Mouse (Mus musculus): ENCODE results near the gene Nkx1-1. TPM values are rescaled to one million over a fixed set of nuclear protein-coding genes. Genes with fewer than 3 reads are reported as not detected.
A peak's percentile ranks its signal among the peaks of the same experiment; 100 is the strongest.

Gene Nkx1-1
- polyA plus RNA-seq, 1 experiment from 2014 or later, result not detected

DNA sequence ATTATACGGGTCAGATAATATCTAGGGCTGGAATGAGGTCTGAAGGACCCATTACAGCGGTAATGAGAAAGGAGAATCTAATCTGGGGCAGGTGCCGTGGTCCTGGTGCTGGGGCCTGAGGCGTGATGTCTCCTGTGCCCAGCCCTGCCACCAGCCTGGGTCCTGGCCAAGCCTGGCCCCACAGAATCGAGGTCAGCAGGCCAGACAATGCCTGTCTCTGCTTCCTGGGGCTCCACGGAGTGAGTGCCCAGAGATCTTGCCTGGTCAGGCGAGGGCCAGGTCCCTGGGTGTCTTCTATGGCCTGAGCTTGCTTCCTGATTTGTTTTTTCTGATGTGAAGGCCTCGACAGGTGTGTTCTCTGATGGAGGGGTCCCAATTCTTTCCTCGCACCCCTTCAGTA, 10.0 kb upstream of the Nkx1-1 start:
- ATAC-seq (ENCODE audit: low FRiP score, low TSS enrichment), result no peak
- WGBS, result 57% methylated on average over 9 of the region's 9 CpGs

DNA sequence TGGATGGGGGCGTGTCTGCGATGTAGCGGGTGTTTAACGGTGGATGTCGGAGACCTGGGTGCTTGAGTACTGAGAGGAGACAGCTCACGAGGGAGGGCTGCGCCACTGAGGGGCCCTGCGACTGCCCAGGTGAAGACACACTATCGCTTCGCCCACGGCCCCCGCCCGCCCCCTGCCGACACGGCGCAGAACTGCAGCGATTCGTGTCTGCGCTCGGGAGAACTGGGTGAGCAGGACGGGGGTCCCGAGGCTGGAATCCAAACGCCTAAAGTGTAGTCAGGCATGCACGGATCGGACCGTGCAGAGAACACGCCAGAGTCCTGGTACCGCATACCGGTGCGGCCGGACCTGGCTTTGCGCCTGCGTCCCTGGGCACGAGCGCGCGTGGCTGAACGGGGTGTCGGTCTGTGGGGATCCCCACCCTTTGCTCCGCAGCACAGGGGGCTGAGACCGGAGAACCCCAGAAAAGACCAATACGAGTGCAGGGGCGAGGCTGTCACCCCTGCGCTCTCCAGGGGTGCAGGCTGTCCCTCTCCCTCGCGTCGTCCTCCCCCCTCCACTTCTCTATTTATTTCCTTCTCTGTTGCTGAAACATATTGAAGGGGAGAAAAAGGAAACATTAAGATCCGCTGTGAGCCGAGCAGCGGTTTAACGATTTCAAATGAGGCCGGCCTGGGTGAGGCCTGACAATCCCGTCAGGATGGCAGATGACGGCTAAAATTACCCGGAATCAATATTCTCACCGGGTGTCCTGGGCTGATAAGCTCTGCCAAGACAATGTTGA, 9.3 kb upstream of the Nkx1-1 start:
- Histone ChIP-seq H3K9ac (ENCODE audit: low read depth, low read length) (0 out of 2 replicates have a peak overlapping the region, but pooled peaks have one; percentile 12), H3K4me3 (ENCODE audit: low read length) (peak overlapping the region; percentile 22), H3K4me1 (ENCODE audit: control insufficient read depth, insufficient read depth, low read length) (no peaks in the 10 kb centered on the region), H3K9me3 (ENCODE audit: control insufficient read depth, low read length) (no peaks in the 10 kb centered on the region), H3K4me2 (replicated peaks; ENCODE audit: low read depth, low read length) (peak overlapping the region; percentile 46), H3K27ac (ENCODE audit: low read depth, low read length) (no peak overlapping the region), H3K36me3 (ENCODE audit: control insufficient read depth, insufficient read depth, low read length) (no peaks in the 10 kb centered on the region), H3K27me3 (ENCODE audit: control insufficient read depth, insufficient read depth, low read length) (peaks cover 50% of the 10 kb centered on the region)
- peak; percentile 46; the same call in 1 of the 2 replicates for ATAC-seq (ENCODE audit: low FRiP score, low TSS enrichment)
- 7% methylated on average over 55 of the region's 56 CpGs for WGBS

More for the DNA sequence above, 10.0 kb upstream of the Nkx1-1 start:
- Histone ChIP-seq H3K4me3 (ENCODE audit: low read length) (no peak overlapping the region), H3K27me3 (ENCODE audit: control insufficient read depth, insufficient read depth, low read length) (peaks cover 45% of the 10 kb centered on the region), H3K4me2 (replicated peaks; ENCODE audit: low read depth, low read length) (no peak overlapping the region), H3K9me3 (ENCODE audit: control insufficient read depth, low read length) (no peaks in the 10 kb centered on the region), H3K36me3 (ENCODE audit: control insufficient read depth, insufficient read depth, low read length) (no peaks in the 10 kb centered on the region), H3K9ac (ENCODE audit: low read depth, low read length) (no peak overlapping the region), H3K27ac (ENCODE audit: low read depth, low read length) (no peak overlapping the region), H3K4me1 (ENCODE audit: control insufficient read depth, insufficient read depth, low read length) (no peaks in the 10 kb centered on the region)

DNA sequence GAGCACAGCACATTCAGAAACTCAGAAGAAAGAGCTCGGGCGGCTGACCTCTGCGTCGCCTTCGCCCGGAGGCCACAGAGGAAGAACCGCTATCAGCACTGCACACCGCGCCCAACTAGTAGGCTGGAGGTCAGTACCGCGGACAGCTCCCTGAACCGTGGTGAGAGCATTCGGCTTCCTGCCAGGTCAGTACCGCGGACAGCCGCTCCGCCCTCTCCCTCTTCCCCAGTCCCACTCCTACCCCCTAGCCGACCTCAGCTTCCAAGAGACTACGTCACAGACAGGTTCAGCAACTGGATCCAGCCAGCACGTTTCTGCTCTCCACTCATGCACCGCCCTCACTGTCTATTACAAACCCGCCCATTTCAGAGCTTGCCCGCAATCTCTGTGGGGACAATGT, 4.4 kb upstream of the Nkx1-1 start:
- Histone ChIP-seq H3K4me3 (ENCODE audit: low read length) (no peak overlapping the region), H3K4me2 (replicated peaks; ENCODE audit: low read depth, low read length) (no peak overlapping the region), H3K27ac (ENCODE audit: low read depth, low read length) (no peak overlapping the region), H3K4me1 (ENCODE audit: control insufficient read depth, insufficient read depth, low read length) (peaks cover 13% of the 10 kb centered on the region), H3K9me3 (ENCODE audit: control insufficient read depth, low read length) (no peaks in the 10 kb centered on the region), H3K9ac (ENCODE audit: low read depth, low read length) (no peak overlapping the region), H3K27me3 (ENCODE audit: control insufficient read depth, insufficient read depth, low read length) (peaks cover 81% of the 10 kb centered on the region), H3K36me3 (ENCODE audit: control insufficient read depth, insufficient read depth, low read length) (no peaks in the 10 kb centered on the region)
- 2% methylated on average over 23 of the region's 23 CpGs for whole genome bisulfite sequencing
- peak; percentile 89 for ATAC-seq (ENCODE audit: low FRiP score, low TSS enrichment)

DNA sequence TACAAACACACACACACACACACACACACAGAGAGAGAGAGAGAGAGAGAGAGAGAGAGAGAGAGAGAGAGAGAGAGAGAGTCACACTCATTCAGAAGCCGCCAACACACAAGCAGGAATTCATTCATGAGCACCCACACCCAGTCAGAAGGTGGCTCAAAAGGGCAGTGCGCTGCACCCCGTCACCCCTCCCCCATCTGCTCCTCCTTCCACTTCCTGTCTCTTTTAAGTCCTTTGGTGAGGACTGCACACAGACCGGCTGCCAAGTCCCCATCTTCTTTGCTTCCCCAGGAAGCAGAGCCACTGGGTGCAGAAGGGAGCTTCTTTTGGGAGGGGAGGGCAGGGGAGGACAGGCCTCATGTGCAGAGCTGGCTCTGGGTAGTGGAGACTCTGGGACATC, 2.2 kb upstream of the Nkx1-1 start:
- H3K9me3 ChIP-seq (ENCODE audit: control insufficient read depth, low read length), result no peaks in the 10 kb centered on the region
- H3K4me2 ChIP-seq (replicated peaks; ENCODE audit: low read depth, low read length), result no peak overlapping the region
- ATAC-seq (ENCODE audit: low FRiP score, low TSS enrichment), result no peak
- peaks cover 16% of the 10 kb centered on the region for H3K4me1 ChIP-seq (ENCODE audit: control insufficient read depth, insufficient read depth, low read length)
- H3K9ac ChIP-seq (ENCODE audit: low read depth, low read length), result no peak overlapping the region
- 3% methylated on average over 4 of the region's 4 CpGs for WGBS
- no peaks in the 10 kb centered on the region for H3K36me3 ChIP-seq (ENCODE audit: control insufficient read depth, insufficient read depth, low read length)
- H3K27me3 ChIP-seq (ENCODE audit: control insufficient read depth, insufficient read depth, low read length), result peaks cover 83% of the 10 kb centered on the region
- no peak overlapping the region for H3K4me3 ChIP-seq (ENCODE audit: low read length)
- no peak overlapping the region for H3K27ac ChIP-seq (ENCODE audit: low read depth, low read length)

DNA sequence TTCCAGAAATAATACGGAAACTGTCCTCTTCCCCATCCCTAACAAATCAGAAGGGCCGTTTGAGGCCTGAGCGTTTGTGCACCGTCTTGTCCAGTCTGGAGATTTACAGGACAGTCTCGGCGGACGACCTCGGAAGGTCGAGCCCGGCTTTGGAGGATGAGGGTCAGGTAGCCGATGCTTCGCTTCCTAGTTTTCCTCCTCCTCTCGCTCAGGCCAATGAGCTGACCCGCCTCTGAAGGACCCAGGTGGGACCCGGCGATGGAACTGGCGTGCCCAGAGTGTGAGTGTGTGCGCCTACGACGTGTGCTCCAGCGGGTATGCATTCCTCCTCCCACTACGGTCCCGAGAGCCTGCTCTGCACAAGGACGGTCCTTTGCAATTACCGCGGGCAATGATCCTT, 1.4 kb upstream of the Nkx1-1 start:
- 0 out of 2 replicates have a peak overlapping the region, but pooled peaks have one; percentile 25 for H3K4me3 ChIP-seq (ENCODE audit: low read length)
- ATAC-seq (ENCODE audit: low FRiP score, low TSS enrichment), result no peak
- H3K27me3 ChIP-seq (ENCODE audit: control insufficient read depth, insufficient read depth, low read length), result peaks cover 91% of the 10 kb centered on the region
- no peak overlapping the region for H3K27ac ChIP-seq (ENCODE audit: low read depth, low read length)
- no peaks in the 10 kb centered on the region for H3K9me3 ChIP-seq (ENCODE audit: control insufficient read depth, low read length)
- H3K9ac ChIP-seq (ENCODE audit: low read depth, low read length), result no peak overlapping the region
- no peaks in the 10 kb centered on the region for H3K36me3 ChIP-seq (ENCODE audit: control insufficient read depth, insufficient read depth, low read length)
- peaks cover 16% of the 10 kb centered on the region for H3K4me1 ChIP-seq (ENCODE audit: control insufficient read depth, insufficient read depth, low read length)
- H3K4me2 ChIP-seq (replicated peaks; ENCODE audit: low read depth, low read length), result no peak overlapping the region
- WGBS, result 1% methylated on average over 26 of the region's 26 CpGs

DNA sequence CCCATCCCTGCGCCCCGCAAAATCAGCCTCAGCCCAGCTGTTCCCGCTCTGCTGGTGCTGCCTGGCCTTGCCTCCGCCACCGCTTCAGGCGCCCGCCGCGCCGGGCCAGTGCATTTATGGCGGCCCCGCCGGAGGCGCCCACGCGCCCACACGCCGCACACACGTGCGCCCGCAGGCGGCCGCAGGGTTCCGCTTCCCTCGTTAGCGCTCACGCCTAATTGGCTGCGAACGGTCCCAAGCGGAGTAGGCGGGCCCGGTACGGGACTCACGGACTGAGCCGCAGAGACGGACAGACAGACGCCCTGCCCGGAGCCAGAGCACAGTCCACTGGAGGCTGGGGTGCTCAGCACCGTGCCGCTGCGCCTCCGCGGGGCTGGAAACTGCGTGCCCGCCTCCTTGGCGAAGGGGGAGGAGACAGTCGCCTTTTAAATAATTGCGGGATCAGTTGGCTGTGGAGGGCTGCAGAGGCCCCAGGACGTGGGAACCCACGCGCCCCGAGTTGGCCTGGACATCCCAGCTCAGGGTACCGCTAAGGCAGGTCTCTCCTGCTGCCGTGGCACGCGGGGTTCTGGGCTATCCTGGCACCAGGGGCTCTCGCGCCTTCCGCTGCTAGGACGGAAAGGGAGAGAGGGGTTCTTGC, 485 bp upstream of the Nkx1-1 start:
- Histone ChIP-seq H3K36me3 (ENCODE audit: control insufficient read depth, insufficient read depth, low read length) (no peaks in the 10 kb centered on the region), H3K27me3 (ENCODE audit: control insufficient read depth, insufficient read depth, low read length) (peaks cover 96% of the 10 kb centered on the region), H3K4me3 (ENCODE audit: low read length) (peak overlapping the region; percentile 25), H3K9ac (ENCODE audit: low read depth, low read length) (no peak overlapping the region), H3K9me3 (ENCODE audit: control insufficient read depth, low read length) (no peaks in the 10 kb centered on the region), H3K4me2 (replicated peaks; ENCODE audit: low read depth, low read length) (peak overlapping the region; percentile 31), H3K27ac (ENCODE audit: low read depth, low read length) (no peak overlapping the region), H3K4me1 (ENCODE audit: control insufficient read depth, insufficient read depth, low read length) (peaks cover 16% of the 10 kb centered on the region)
- 0 out of 2 replicates have a peak, but pooled peaks have one; percentile 24 for ATAC-seq (ENCODE audit: low FRiP score, low TSS enrichment)
- under 1% methylated on average over 46 of the region's 60 CpGs for WGBS

DNA sequence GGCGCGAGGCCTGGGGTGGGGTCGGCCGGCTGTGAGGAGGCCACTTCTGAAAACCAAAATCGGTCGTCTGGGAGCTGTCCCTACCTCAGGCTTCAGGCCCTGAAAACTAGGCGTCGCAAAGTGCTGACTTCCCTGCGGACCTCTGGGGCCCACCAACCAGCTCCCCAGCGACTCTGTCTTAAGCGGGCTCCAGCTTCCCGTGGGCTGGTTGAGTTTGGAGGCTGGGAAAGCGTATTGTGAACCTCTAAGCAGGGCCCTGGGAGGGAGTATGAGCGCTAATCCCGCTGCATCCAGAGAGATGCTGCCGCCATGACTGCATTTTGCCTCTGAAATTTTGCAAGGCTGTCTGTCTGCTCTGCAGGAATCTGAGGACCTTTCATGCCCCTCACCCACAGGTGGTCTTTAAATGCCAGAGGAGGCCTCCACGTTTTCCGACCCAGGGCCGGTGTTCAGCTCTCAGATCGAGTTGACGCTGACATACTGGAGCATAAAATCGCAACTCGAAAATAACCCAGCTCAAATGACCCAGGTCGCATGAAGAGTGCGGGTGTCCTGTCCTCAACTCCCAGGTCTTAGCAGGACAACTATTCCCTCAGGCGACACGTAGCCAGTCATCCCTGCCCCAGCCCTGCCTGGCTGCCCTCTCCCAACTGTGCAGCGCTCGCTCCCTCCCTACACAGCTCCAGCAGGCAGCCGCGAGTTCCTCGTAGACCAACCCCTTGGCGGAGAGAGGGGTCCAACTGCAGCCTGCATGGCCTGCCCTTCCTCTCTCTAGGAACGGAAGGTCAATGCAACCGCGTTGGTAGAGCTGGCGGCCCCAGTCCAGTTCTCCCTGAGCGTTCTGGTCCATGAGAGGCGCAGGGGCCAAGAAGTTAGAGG, 1.5 kb downstream of the Nkx1-1 start:
- WGBS, result under 1% methylated on average over 39 of the region's 39 CpGs
- Histone ChIP-seq H3K27ac (ENCODE audit: low read depth, low read length) (no peak overlapping the region), H3K4me1 (ENCODE audit: control insufficient read depth, insufficient read depth, low read length) (peaks cover 16% of the 10 kb centered on the region), H3K36me3 (ENCODE audit: control insufficient read depth, insufficient read depth, low read length) (no peaks in the 10 kb centered on the region), H3K4me3 (ENCODE audit: low read length) (no peak overlapping the region; the same call in 1 of the 2 replicates), H3K27me3 (ENCODE audit: control insufficient read depth, insufficient read depth, low read length) (peaks cover 95% of the 10 kb centered on the region), H3K9me3 (ENCODE audit: control insufficient read depth, low read length) (no peaks in the 10 kb centered on the region), H3K4me2 (replicated peaks; ENCODE audit: low read depth, low read length) (no peak overlapping the region), H3K9ac (ENCODE audit: low read depth, low read length) (no peak overlapping the region)
- ATAC-seq (ENCODE audit: low FRiP score, low TSS enrichment), result no peak

DNA sequence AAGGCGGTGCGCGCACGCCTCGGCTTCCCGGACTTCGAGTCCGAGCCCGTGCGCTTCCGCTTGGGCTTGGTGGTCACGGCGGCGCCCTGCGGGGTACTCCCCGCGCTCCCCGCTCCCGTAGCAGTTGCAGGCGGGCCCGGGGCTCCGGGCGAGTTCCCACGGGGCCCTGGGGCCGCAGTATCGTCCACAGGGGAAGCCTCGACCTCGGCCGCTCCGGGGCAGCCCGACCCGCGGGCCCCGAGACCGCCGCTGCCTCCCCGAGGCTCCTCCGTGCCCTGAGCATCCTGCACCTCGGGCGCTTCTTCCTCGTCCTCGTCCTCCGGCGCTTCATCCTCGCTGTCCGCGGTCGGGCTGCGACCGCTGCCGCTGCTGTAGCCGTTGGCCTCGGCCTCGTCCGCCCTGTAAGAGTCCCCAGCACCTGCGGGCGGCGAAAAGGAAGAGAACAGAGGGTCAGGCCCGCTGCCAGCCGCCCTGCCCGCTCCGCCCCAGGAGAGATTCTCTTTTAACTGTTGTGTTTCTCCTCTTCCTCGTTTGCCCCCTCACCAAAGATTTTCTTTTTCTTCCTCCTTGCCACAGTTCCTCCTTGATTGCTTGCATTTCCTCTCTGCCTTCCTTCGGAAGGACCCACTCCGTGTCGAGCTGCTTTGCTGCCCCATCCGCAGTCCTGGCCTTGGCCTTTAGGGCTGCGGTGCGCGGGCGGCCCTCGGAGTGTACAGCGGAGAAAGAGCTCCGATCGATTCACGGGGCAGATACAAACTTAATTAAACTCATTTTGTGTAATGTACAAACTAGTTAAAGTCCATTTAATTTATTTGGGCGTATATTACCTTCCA, 2.4 kb downstream of the Nkx1-1 start:
- H3K27me3 ChIP-seq (ENCODE audit: control insufficient read depth, insufficient read depth, low read length), result peaks cover 93% of the 10 kb centered on the region
- H3K36me3 ChIP-seq (ENCODE audit: control insufficient read depth, insufficient read depth, low read length), result no peaks in the 10 kb centered on the region
- no peaks in the 10 kb centered on the region for H3K9me3 ChIP-seq (ENCODE audit: control insufficient read depth, low read length)
- H3K9ac ChIP-seq (ENCODE audit: low read depth, low read length), result no peak overlapping the region
- H3K4me3 ChIP-seq (ENCODE audit: low read length), result peak overlapping the region; percentile 23
- peaks cover 16% of the 10 kb centered on the region for H3K4me1 ChIP-seq (ENCODE audit: control insufficient read depth, insufficient read depth, low read length)
- WGBS, result 1% methylated on average over 60 of the region's 77 CpGs
- no peak for ATAC-seq (ENCODE audit: low FRiP score, low TSS enrichment)
- no peak overlapping the region for H3K27ac ChIP-seq (ENCODE audit: low read depth, low read length)
- peak overlapping the region; percentile 25 for H3K4me2 ChIP-seq (replicated peaks; ENCODE audit: low read depth, low read length)

Measured in kidney, embryonic 14.5 days (tissue).